Mouse (Mus musculus): ENCODE results near the gene Tnxb.
"Not testable (repeated sequence)": the region's sequence is repeated elsewhere in the genome, so short reads cannot be mapped to it uniquely, and the experiment has no call there.

Tnxb gene

GRCm38 (mm10) chr17:34685120-34686110 lies 15.1 kb downstream of the Tnxb start:
- peak; percentile 72 for DNase-seq (ENCODE audit: low spot score)

- no peak for DNase-seq (ENCODE audit: low spot score)
These were observed 18.6 kb downstream of the Tnxb start for GRCm38 (mm10) chr17:34688889-34689288.

- peak; percentile 67 for DNase-seq (ENCODE audit: low spot score)
These were observed 20.1 kb downstream of the Tnxb start for GRCm38 (mm10) chr17:34690458-34690857.

GRCm38 (mm10) chr17:34692906-34693305 lies 22.6 kb downstream of the Tnxb start:
- peak; percentile 80 for DNase-seq (ENCODE audit: low spot score)

GRCm38 (mm10) chr17:34699575-34700408 lies 29.5 kb downstream of the Tnxb start:
- DNase-seq (ENCODE audit: low spot score), result no peak

- no peak for DNase-seq (ENCODE audit: low spot score)
These were observed 30.3 kb downstream of the Tnxb start for GRCm38 (mm10) chr17:34700671-34701071.

GRCm38 (mm10) chr17:34706476-34706875 lies 36.1 kb downstream of the Tnxb start:
- DNase-seq (ENCODE audit: low spot score), result not testable (repeated sequence)

- peak; percentile 68 for DNase-seq (ENCODE audit: low spot score)
These were observed 42.6 kb downstream of the Tnxb start for GRCm38 (mm10) chr17:34712951-34713350.

GRCm38 (mm10) chr17:34714181-34714907 lies 44.0 kb downstream of the Tnxb start:
- DNase-seq (ENCODE audit: low spot score), result not testable (repeated sequence)

GRCm38 (mm10) chr17:34714908-34715445 lies 44.6 kb downstream of the Tnxb start:
- not testable (repeated sequence) for DNase-seq (ENCODE audit: low spot score)

- DNase-seq (ENCODE audit: low spot score), result not testable (repeated sequence)
These were observed 45.1 kb downstream of the Tnxb start for GRCm38 (mm10) chr17:34715451-34715850.

- DNase-seq (ENCODE audit: low spot score), result no peak
These were observed 45.9 kb downstream of the Tnxb start for GRCm38 (mm10) chr17:34716247-34716646.

GRCm38 (mm10) chr17:34717401-34717800 lies 47.1 kb downstream of the Tnxb start:
- no peak for DNase-seq (ENCODE audit: low spot score)

- not testable (repeated sequence) for DNase-seq (ENCODE audit: low spot score)
These were observed 49.6 kb downstream of the Tnxb start for GRCm38 (mm10) chr17:34719886-34720285.

- DNase-seq (ENCODE audit: low spot score), result not testable (repeated sequence)
These were observed 51.9 kb downstream of the Tnxb start for GRCm38 (mm10) chr17:34722238-34722637.

- DNase-seq (ENCODE audit: low spot score), result no peak
These were observed 52.7 kb downstream of the Tnxb start for GRCm38 (mm10) chr17:34723066-34723465.

- DNase-seq (ENCODE audit: low spot score), result no peak
These were observed 57.6 kb downstream of the Tnxb start for GRCm38 (mm10) chr17:34727887-34728286.

- DNase-seq (ENCODE audit: low spot score), result not testable (repeated sequence)
These were observed 58.8 kb downstream of the Tnxb start for GRCm38 (mm10) chr17:34729155-34729554.

GRCm38 (mm10) chr17:34729779-34730553 lies 59.6 kb downstream of the Tnxb start:
- not testable (repeated sequence) for DNase-seq (ENCODE audit: low spot score)

- DNase-seq (ENCODE audit: low spot score), result not testable (repeated sequence)
These were observed 67.1 kb downstream of the Tnxb start for GRCm38 (mm10) chr17:34737466-34737865.

- not testable (repeated sequence) for DNase-seq (ENCODE audit: low spot score)
These were observed 69.4 kb downstream of the Tnxb start for GRCm38 (mm10) chr17:34739708-34740107.
